Mouse (Mus musculus): ENCODE results near the gene Plin4.

Gene Plin4

DNA sequence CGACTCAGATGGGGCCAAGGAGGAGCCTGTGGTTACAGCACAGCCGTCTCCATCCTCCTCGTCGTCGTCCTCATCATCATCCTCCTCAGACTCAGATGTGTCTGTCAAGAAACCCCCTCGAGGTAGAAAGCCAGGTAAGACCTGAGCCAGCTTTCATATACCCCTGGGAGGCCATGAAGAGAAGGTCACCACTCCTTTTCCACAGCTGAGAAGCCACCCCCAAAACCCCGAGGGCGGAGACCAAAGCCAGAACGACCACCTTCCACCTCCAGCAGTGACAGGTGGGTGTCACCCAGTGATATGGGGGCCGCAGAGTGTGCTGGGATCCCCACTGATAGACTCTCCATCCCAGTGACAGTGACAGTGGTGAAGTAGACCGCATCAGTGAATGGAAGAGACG, 12.7 kb downstream of the Plin4 start:
- POLR2A ChIA-PET, result interaction anchor here in 2 of 4 experiments (0.9 to 5.5 kb wide), 5 partner anchors 7 to 18 kb away, joined by 3 to 23 read pairs (median 9); partner anchors contain the start of genes Hdgfl2 (in 1 of the 2) and Plin4 (in 1 of the 2)
- CTCF ChIA-PET, result interaction anchor here in 2 of 4 experiments (0.6 to 1.1 kb wide), 2 partner anchors 18 to 28 kb away, joined by 4 to 10 read pairs; no protein-coding TSS in a partner anchor

DNA sequence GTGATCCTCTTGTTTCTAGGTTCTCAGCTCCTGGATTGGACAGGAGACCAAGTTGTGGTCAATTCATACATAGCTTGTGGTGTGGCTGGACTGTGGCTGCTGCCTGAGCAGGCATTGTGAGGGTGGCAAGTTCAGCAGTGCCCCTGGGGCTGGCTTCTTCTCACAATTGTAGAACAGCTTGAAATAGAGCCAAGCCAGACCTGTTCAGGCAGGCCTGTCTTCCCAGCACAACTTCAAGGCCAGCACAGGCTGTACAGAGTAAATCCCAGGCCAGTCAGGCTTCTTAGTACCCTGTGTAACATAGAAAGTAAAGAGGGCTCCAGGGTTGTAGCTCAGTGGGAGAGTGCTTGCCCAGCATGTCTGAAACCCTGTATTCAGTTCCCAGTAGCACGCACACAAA, 16.8 kb downstream of the Plin4 start:
- POLR2A ChIA-PET, result interaction anchor here (0.6 to 5.5 kb wide), 16 partner anchors 9 to 218 kb away, joined by 3 to 23 read pairs (median 3); partner anchors contain the start of genes Hdgfl2 (in 2 of the 4) and Ubxn6 (in 1 of the 4)
- CTCF ChIA-PET, result interaction anchor here in 2 of 4 experiments (0.6 to 1.2 kb wide), 11 partner anchors 10 to 726 kb away, joined by 3 to 16 read pairs (median 6); no protein-coding TSS in a partner anchor

GRCm38 (mm10) chr17:56092312-56092711, 17.3 kb downstream of the Plin4 start:
- ChIA-PET CTCF (interaction anchor here in 3 of 4 experiments (0.5 to 1.2 kb wide), 13 partner anchors 10 to 725 kb away, joined by 3 to 16 read pairs (median 5); no protein-coding TSS in a partner anchor), POLR2A (interaction anchor here (0.6 to 5.5 kb wide), 18 partner anchors 10 to 292 kb away, joined by 3 to 23 read pairs (median 3); partner anchors contain the start of genes Hdgfl2 (in 2 of the 4) and Ubxn6 (in 1 of the 4))

- ChIA-PET POLR2A (interaction anchor here (0.6 to 2.4 kb wide), 58 partner anchors 9 to 546 kb away, joined by 3 to 19 read pairs (median 4); partner anchors contain the start of genes Chaf1a (in 2 of the 4), Dpp9 (in 2 of the 4), Plin5 (in 2 of the 4) and Sh3gl1 (in 2 of the 4)), CTCF (interaction anchor here in 1 of 4 experiments (0.9 to 1.5 kb wide), 6 partner anchors 16 to 183 kb away, joined by 3 to 6 read pairs (median 4); partner anchors contain the start of genes Plin5 and Sh3gl1)
These were observed 28.6 kb downstream of the Plin4 start for GRCm38 (mm10) chr17:56080781-56081585.

DNA sequence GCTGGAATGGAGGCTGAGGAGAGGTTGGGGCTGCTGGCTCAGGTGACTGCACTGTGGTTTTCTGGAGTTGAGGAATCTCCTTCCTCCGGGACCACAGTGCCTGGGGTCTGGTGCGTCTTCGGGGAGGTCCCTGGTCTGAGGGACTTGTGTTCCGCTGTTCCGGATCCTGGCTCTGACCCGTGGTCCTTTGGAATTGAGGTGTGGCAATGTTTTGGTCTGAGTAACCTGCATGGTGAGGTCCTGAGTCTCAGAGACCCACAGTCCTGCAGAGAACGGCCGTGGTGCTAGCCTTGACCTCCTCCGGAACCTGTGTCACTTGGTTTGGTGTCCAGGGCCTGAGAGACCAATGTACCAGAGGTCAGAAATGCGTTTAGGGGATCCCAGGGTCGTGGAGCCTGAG, 29.7 kb downstream of the Plin4 start:
- POLR2A ChIA-PET, result interaction anchor here (0.6 to 20.7 kb wide), 75 partner anchors 9 to 1168 kb away, joined by 3 to 335 read pairs (median 8); partner anchors contain the start of genes Chaf1a (in 3 of the 4), Dpp9 (in 2 of the 4), Plin5 (in 2 of the 4) and Ebi3 (in 1 of the 4)

GRCm38 (mm10) chr17:56078880-56079795, 30.5 kb downstream of the Plin4 start, which contains the start of gene Hdgfl2:
Hdgfl2 (plus strand) TSS chr17:56079634.
- POLR2A ChIA-PET, result interaction anchor here in 3 of 4 experiments (0.5 to 20.7 kb wide), 151 partner anchors 9 to 1169 kb away, joined by 3 to 335 read pairs (median 4); partner anchors contain the start of genes Chaf1a (in 3 of the 3), Sh3gl1 (in 3 of the 3), Dpp9 (in 2 of the 3) and Ebi3 (in 2 of the 3)
- CTCF ChIA-PET, result interaction anchor here in 3 of 4 experiments (0.5 to 1.6 kb wide), 35 partner anchors 10 to 474 kb away, joined by 3 to 30 read pairs (median 4); partner anchors contain the start of genes Sh3gl1 (in 3 of the 3), Chaf1a (in 1 of the 3), Plin5 (in 1 of the 3) and Yju2 (in 1 of the 3)

More for the DNA sequence above, 29.7 kb downstream of the Plin4 start:
- CTCF ChIA-PET, result interaction anchor here in 3 of 4 experiments (0.5 to 1.6 kb wide), 18 partner anchors 11 to 212 kb away, joined by 3 to 30 read pairs (median 6); partner anchors contain the start of genes Sh3gl1 (in 2 of the 3), Chaf1a (in 1 of the 3) and Plin5 (in 1 of the 3)

DNA sequence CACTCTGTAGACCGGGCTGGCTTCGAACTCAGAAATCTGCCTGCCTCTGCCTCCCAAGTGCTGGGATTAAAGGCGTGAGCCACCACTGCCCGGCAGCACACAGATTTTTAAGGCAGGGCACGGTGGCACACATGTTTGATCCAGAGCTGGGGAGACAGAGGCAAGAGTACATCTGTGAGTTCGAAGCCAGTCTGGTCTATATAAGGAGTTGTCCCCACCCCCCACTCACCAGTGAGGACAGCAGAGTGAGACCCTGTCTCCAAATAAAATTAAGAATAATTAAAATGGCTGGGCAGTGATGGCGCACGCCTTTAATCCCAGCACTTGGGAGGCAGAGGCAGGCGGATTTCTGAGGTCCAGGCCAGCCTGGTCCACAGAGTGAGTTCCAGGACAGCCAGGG, 31.2 kb downstream of the Plin4 start:
- CTCF ChIA-PET, result interaction anchor here in 3 of 4 experiments (0.6 to 1.6 kb wide), 22 partner anchors 9 to 475 kb away, joined by 3 to 30 read pairs (median 6); partner anchors contain the start of genes Sh3gl1 (in 3 of the 3), Chaf1a (in 1 of the 3), Plin5 (in 1 of the 3) and Yju2 (in 1 of the 3)
- POLR2A ChIA-PET, result interaction anchor here in 3 of 4 experiments (0.7 to 20.7 kb wide), 100 partner anchors 9 to 1170 kb away, joined by 3 to 335 read pairs (median 6); partner anchors contain the start of genes Chaf1a (in 3 of the 3), Sh3gl1 (in 3 of the 3), Ebi3 (in 2 of the 3) and Zfp119a (in 2 of the 3)

GRCm38 (mm10) chr17:56077523-56077922, 32.1 kb downstream of the Plin4 start:
- ChIA-PET CTCF (interaction anchor here in 1 of 4 experiments (0.7 kb wide), 1 partner anchor 42 kb away, joined by 3 read pairs; no protein-coding TSS in a partner anchor), POLR2A (interaction anchor here in 3 of 4 experiments (0.6 to 20.7 kb wide), 23 partner anchors 8 to 249 kb away, joined by 3 to 335 read pairs (median 7); partner anchors contain the start of genes Sh3gl1 (in 2 of the 3), Chaf1a (in 1 of the 3), Kdm4b (in 1 of the 3) and Yju2 (in 1 of the 3))

DNA sequence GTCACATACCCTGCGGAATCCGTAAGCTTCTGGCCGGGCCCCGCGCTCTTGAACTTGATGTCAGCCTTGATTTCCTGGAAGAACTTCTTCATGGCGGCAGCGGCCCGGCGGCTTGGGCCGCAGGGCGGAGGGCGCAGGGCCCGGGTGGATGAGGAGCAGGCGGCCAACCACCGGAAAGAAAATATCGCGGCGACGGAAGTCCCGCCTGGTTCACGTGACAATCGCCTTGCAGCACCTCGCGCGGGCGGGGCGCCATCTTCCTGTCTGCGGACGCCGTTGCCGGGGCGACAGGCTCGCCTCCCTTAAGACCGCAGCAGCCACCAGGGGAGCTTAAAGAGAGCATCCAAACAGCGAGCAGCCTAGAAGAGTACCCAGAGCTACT, 34.8 kb downstream of the Plin4 start, which contains the start of gene Ubxn6:
TSS of gene Ubxn6 (minus strand) at position 202 of the 382 bp plus-strand sequence.
- ChIA-PET CTCF (interaction anchor here in 2 of 4 experiments (0.5 to 1.7 kb wide), 13 partner anchors 9 to 1670 kb away, joined by 3 to 11 read pairs (median 4); partner anchors contain the start of genes Sh3gl1 (in 2 of the 2) and Chaf1a (in 1 of the 2)), POLR2A (interaction anchor here (0.6 to 20.7 kb wide), 51 partner anchors 8 to 553 kb away, joined by 3 to 335 read pairs (median 4); partner anchors contain the start of genes Chaf1a (in 3 of the 4), Sh3gl1 (in 3 of the 4), Plin5 (in 2 of the 4) and Catsperd (in 1 of the 4))

- ChIA-PET CTCF (interaction anchor here in 2 of 4 experiments (0.5 to 1.7 kb wide), 11 partner anchors 9 to 1671 kb away, joined by 3 to 11 read pairs (median 4); partner anchors contain the start of gene Sh3gl1 (in 2 of the 2)), POLR2A (interaction anchor here (0.6 to 20.7 kb wide), 49 partner anchors 9 to 553 kb away, joined by 3 to 335 read pairs (median 4); partner anchors contain the start of genes Chaf1a (in 3 of the 4), Plin5 (in 2 of the 4), Sh3gl1 (in 2 of the 4) and Catsperd (in 1 of the 4))
These were observed 35.3 kb downstream of the Plin4 start for GRCm38 (mm10) chr17:56074097-56074826.

DNA sequence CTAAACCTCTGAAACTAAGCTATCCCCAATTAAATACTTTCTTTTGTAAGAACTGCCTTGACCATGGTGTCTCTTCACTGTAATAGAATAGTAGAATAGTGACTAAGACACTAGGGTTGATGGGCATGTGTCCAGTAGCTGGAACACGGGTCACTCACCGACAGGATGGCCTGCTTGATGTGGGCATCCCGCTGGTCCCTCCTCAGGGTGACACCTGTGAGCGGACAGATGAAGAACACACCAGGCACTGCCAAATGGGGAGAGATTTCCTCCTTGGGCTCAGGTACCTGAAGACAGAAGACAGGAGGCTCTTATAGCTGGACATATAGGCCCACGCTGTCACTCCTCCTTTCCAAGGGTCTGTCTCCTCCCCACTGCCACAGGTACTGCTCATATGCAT, 37.4 kb downstream of the Plin4 start:
- ChIA-PET CTCF (interaction anchor here in 2 of 4 experiments (1.2 to 1.3 kb wide), 2 partner anchors 36 to 39 kb away, joined by 3 read pairs; partner anchors contain the start of gene Sh3gl1 (in 1 of the 2)), POLR2A (interaction anchor here in 3 of 4 experiments (0.7 to 20.7 kb wide), 17 partner anchors 7 to 119 kb away, joined by 3 to 335 read pairs (median 4); partner anchors contain the start of genes Sh3gl1 (in 3 of the 3), Chaf1a (in 2 of the 3), Yju2 (in 2 of the 3) and Plin5 (in 1 of the 3))

DNA sequence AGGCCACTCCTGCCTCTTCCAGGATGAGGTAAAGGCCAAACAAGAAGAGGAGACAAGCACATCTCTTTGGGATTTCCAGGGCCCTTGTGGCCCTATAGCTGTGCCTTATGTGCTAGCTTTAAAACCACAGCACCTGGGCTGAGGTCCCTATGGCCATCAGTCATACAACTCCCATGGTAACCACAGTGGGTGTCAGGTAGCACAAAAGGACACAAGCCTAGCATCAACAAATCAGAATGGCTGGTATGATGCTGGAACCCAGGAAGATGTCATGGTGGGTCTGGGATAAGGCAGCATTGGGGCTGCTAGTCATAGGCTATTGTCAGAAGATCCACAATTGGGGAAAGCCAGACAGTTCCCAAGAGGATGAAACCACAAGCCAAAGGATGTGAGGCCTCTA, 38.5 kb downstream of the Plin4 start:
- CTCF ChIA-PET, result interaction anchor here in 1 of 4 experiments (1.3 kb wide), 1 partner anchor 41 kb away, joined by 4 read pairs; no protein-coding TSS in a partner anchor
- POLR2A ChIA-PET, result interaction anchor here (0.8 to 20.7 kb wide), 21 partner anchors 4 to 607 kb away, joined by 3 to 335 read pairs (median 13); partner anchors contain the start of genes Chaf1a (in 3 of the 4), Hdgfl2 (in 3 of the 4), Plin5 (in 1 of the 4) and Sh3gl1 (in 1 of the 4)

GRCm38 (mm10) chr17:56069066-56069465, 40.5 kb downstream of the Plin4 start:
- POLR2A ChIA-PET, result interaction anchor here (0.6 to 20.7 kb wide), 47 partner anchors 6 to 605 kb away, joined by 3 to 335 read pairs (median 5); partner anchors contain the start of genes Chaf1a (in 3 of the 4), Hdgfl2 (in 3 of the 4), Sh3gl1 (in 3 of the 4) and Yju2 (in 2 of the 4)
- CTCF ChIA-PET, result interaction anchor here in 3 of 4 experiments (0.6 to 1.8 kb wide), 9 partner anchors 9 to 151 kb away, joined by 3 to 8 read pairs (median 3); partner anchors contain the start of gene Hdgfl2 (in 1 of the 3)

GRCm38 (mm10) chr17:56066451-56066850, 43.2 kb downstream of the Plin4 start:
- ChIA-PET POLR2A (interaction anchor here (0.6 to 20.7 kb wide), 16 partner anchors 8 to 59 kb away, joined by 3 to 335 read pairs (median 6); partner anchors contain the start of genes Chaf1a (in 3 of the 4), Hdgfl2 (in 2 of the 4), Sh3gl1 (in 2 of the 4) and Ubxn6 (in 2 of the 4)), CTCF (interaction anchor here in 3 of 4 experiments (0.6 to 1.8 kb wide), 6 partner anchors 10 to 284 kb away, joined by 3 to 6 read pairs (median 4); partner anchors contain the start of genes Hdgfl2 (in 1 of the 3) and Sh3gl1 (in 1 of the 3))
